Mouse (Mus musculus) common myeloid progenitor, adult 5-6 weeks (primary cell): Measurements from ENCODE around the gene Fcho1. TPM values are rescaled to one million over a fixed set of nuclear protein-coding genes. Genes with fewer than 3 reads are reported as not detected.
"Not testable (repeated sequence)": the region's sequence is repeated elsewhere in the genome, so short reads cannot be mapped to it uniquely, and the experiment has no call there.

Experiments used
- ATAC-seq: replicated peaks from 2 replicates; pipeline ENCODE4 v1.8.0; 2016; ENCODE audit warnings: low read depth, mild to moderate bottlenecking, moderate TSS enrichment, inconsistent platforms; ENCODE audit not compliant: poor library complexity, severe bottlenecking
- total RNA-seq: library from RNA; stranded (forward); fragments of 200-1000, 187-1606 nt; gene quantifications from 2 replicates; pipeline ENCODE4 v1.2.3, GENCODE M21; 2017

Fcho1 gene
- total RNA-seq, 1 experiment from 2014 or later, result 91.5 TPM

- peak; percentile 46 for ATAC-seq
Observed at GRCm38 (mm10) chr8:71719218-71719617, 6.3 kb downstream of the Fcho1 start.

GRCm38 (mm10) chr8:71718252-71718651, 7.3 kb downstream of the Fcho1 start:
- no peak for ATAC-seq

DNA sequence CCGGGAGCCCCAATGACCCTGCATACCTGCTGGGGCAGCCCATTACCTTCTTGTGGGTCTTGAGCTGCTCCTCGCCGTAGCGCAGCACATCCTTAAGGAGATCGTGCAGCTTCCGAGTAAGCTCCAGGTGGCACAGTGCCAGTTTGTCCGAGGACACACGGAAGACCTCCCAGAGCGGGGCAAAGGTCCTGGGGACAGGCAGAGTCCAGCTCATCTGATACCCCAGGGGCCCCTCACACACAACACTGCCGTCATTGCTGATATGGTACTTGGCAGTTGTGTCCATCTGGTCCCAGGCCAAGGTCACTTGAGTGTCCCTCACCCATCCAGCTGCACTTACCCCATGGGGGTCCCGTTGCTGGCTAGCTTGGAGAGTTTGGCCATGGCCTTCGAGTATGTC, 8.4 kb downstream of the Fcho1 start:
- ATAC-seq, result no peak

GRCm38 (mm10) chr8:71716561-71717053, 8.9 kb downstream of the Fcho1 start:
- ATAC-seq, result no peak

DNA sequence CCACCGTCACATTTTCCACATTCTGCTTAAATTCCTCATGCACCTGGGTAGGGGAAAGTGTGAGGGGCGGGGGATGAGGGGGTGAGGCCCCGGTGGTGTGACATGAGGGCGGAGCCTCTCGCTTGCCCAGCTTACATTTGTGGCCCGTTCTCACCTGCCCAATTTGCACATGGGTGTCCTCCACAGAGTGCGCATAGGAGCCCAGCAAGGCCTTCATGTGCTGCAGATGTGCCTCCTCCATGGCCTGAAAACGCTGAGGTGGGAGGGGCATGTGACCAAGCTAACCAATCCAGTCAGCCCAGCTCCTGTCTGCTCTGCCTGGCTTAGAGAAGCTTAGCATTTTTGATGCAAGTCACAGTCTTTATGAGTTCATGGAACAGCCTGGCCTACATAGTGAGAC, 10.0 kb downstream of the Fcho1 start:
- no peak for ATAC-seq

- ATAC-seq, result no peak
Observed at GRCm38 (mm10) chr8:71711574-71711973, 13.9 kb downstream of the Fcho1 start.

- peak; percentile 67 for ATAC-seq
Observed at GRCm38 (mm10) chr8:71709800-71710446, 15.6 kb downstream of the Fcho1 start.

- no peak for ATAC-seq
Observed at GRCm38 (mm10) chr8:71709134-71709799, 16.2 kb downstream of the Fcho1 start.

DNA sequence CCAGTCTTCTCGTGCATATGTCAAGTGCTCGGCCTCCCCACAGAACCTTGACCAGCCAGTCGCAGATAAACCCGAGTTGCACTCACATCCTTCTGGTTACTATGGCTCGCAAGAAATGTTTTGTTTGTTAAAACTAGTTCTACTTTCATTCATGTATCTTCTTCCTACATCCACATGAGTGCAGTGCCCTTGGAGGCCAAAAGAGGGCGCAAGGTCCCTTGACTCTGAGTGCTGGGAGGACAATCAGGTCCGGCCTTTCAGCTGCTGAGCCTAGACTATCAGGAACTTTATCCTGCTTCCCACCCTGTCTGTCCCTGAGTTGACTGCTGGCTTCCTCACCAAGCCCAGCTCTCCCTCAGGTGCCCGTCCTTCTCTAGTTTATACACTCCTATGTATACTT, 17.6 kb downstream of the Fcho1 start:
- ATAC-seq, result peak; percentile 59

GRCm38 (mm10) chr8:71703400-71703799, 22.1 kb downstream of the Fcho1 start:
- not testable (repeated sequence) for ATAC-seq

- peak; percentile 47 for ATAC-seq
Observed at GRCm38 (mm10) chr8:71702923-71703322, 22.6 kb downstream of the Fcho1 start.

- ATAC-seq, result peak; percentile 70
Observed at GRCm38 (mm10) chr8:71702087-71702432, 23.5 kb downstream of the Fcho1 start.

DNA sequence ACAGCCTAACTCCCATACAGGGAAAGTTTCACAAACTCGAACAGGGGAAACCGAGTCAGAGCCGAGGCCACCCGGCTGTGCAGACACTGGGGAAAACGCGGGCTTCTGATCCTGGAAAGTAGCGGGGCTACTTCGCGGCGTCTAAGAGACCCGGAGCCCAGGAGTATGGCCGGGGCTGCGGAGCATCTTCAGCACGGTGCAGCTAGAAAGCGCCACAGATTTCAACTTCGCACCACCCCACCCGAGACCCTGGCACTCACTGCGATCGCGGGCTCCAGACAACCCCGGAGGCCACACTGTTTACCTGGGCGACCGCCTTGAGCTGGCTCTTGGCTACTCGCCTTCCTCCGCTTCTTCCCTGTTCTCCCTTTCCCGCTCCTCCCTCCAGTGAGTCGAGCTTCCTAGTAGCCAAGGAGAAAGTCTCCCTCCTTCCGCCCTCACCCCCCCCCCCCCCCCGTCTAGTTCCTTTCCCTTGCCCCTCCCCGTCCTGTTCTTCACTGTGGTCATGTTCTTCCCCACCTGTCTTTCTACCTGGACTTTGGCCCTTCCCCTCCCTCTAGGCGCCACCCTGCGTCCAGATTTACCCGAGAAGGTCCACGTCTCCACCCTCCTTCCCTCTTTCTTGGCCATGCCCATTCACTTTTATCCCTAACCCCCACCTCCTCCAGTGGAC, 24.0 kb downstream of the Fcho1 start, which contains the start of gene B3gnt3:
B3gnt3 (minus strand) TSS at position 376 of the 673 bp plus-strand sequence.
- ATAC-seq, result peak; percentile 15

GRCm38 (mm10) chr8:71700493-71701269, 24.8 kb downstream of the Fcho1 start:
- peak; percentile 23 for ATAC-seq

- not testable (repeated sequence) for ATAC-seq
Observed at GRCm38 (mm10) chr8:71695456-71695855, 30.1 kb downstream of the Fcho1 start.

- 0 out of 2 replicates have a peak, but pooled peaks have one; percentile 31 for ATAC-seq
Observed at GRCm38 (mm10) chr8:71693166-71694041, 32.1 kb downstream of the Fcho1 start.

DNA sequence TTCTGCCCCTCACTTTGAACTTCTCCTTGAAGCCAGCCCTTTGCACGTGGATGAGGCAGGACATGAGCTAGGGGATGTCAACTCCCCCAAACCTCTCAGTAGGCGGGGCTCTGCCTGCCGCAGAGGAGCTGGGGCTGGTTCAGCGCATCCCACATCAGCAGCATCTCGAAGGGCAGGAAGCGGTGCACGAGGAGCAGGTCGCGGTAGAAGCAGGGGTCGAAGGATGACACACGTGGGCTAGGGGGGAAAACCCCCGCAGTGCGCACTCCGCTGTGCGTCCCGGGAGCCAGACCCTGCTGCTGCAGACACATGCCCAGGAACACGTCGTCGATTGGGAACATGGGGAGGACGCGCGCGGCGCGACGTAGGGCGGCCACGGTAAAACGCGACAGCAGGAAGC, 33.0 kb downstream of the Fcho1 start:
- ATAC-seq, result peak; percentile 70

DNA sequence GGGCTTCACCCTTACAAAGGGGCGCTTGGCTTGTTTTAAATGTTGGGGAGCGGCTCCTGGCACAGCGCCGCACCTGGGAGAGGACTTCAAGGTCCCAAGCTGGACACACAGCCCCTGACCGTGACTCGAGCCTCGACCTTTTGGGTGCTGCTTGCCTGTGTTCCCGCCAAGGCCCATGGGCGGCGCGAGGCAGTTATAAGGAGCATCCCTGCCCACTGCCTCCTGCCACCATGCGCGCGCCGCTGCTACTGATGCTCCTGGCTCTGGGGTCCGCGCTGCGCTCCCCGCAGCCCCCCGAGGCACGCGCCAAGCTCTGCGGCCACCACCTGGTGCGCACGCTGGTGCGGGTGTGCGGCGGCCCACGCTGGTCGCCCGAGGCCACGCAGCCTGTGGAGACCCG, 36.5 kb downstream of the Fcho1 start, which contains the start of gene Insl3:
Insl3 (plus strand) TSS at position 187 of the 400 bp plus-strand sequence.
- ATAC-seq, result no peak

- ATAC-seq, result no peak
Observed at GRCm38 (mm10) chr8:71687616-71688015, 37.9 kb downstream of the Fcho1 start.
